Mouse (Mus musculus): ENCODE results near the gene Maff. TPM values are rescaled to one million over a fixed set of nuclear protein-coding genes. Genes with fewer than 3 reads are reported as not detected.

Gene Maff
- total RNA-seq (2023; ENCODE audit: inconsistent age) = 89.5 to 102 TPM (median 99.3 TPM) in 4 replicates

GRCm38 (mm10) chr15:79346051-79346793, at the start of gene Maff:
Gene Maff, plus strand, starts transcription at chr15:79346621.

GRCm38 (mm10) chr15:79328058-79328938, 18.1 kb upstream of the Maff start, which contains the start of gene Pla2g6:
Gene Pla2g6, minus strand, starts transcription at chr15:79328390.

GRCm38 (mm10) chr15:79402836-79403762, 56.7 kb downstream of the Maff start, which contains the start of gene Tmem184b:
Gene Tmem184b, minus strand, starts transcription at chr15:79403569.

Other genes starting within 250 kb of the Maff start
- 42.4 to 47.6 TPM (median 45.1 TPM) in 4 replicates for gene Micall1, start 237.7 kb upstream of the Maff start, total RNA-seq (2023; ENCODE audit: inconsistent age)
- gene Polr2f, start 205.6 kb upstream of the Maff start, total RNA-seq (2023; ENCODE audit: inconsistent age) = 47.1 to 58.7 TPM (median 53.7 TPM) in 4 replicates
- gene 1700088E04Rik, start 205.4 kb upstream of the Maff start, total RNA-seq (2023; ENCODE audit: inconsistent age) = not detected in 4 replicates
- gene Sox10, start 181.4 kb upstream of the Maff start, total RNA-seq (2023; ENCODE audit: inconsistent age) = not detected in 4 replicates
- gene Pick1, start 117.4 kb upstream of the Maff start, total RNA-seq (2023; ENCODE audit: inconsistent age) = 31.1 to 41.0 TPM (median 36.1 TPM) in 4 replicates
- gene Gm49486, start 117.2 kb upstream of the Maff start, total RNA-seq (2023; ENCODE audit: inconsistent age) = 0.60 to 1.3 TPM (median 0.76 TPM) in 4 replicates
- not detected in 4 replicates for gene Slc16a8, start 91.9 kb upstream of the Maff start, total RNA-seq (2023; ENCODE audit: inconsistent age)
- not detected in 4 replicates for gene Baiap2l2, start 61.1 kb upstream of the Maff start, total RNA-seq (2023; ENCODE audit: inconsistent age)
- gene Pla2g6, start 18.2 kb upstream of the Maff start, total RNA-seq (2023; ENCODE audit: inconsistent age) = 14.1 to 17.4 TPM (median 16.0 TPM) in 4 replicates
- gene Tmem184b, start 56.9 kb downstream of the Maff start, total RNA-seq (2023; ENCODE audit: inconsistent age) = 34.2 to 47.1 TPM (median 37.4 TPM) in 4 replicates
- 45.4 to 51.2 TPM (median 47.9 TPM) in 4 replicates for gene Csnk1e, start 108.9 kb downstream of the Maff start, total RNA-seq (2023; ENCODE audit: inconsistent age)
- gene Kcnj4, start 158.6 kb downstream of the Maff start, total RNA-seq (2023; ENCODE audit: inconsistent age) = not detected in 4 replicates
- not detected in 4 replicates for gene Kdelr3, start 169.8 kb downstream of the Maff start, total RNA-seq (2023; ENCODE audit: inconsistent age)
- 401 to 416 TPM (median 406 TPM) in 4 replicates for gene Ddx17, start 200.1 kb downstream of the Maff start, total RNA-seq (2023; ENCODE audit: inconsistent age)